Mouse (Mus musculus): ENCODE data around the gene Tagln2.

Tagln2 gene

GRCm38 (mm10) chr1:172499765-172500441 lies at the start of gene Tagln2:
TSS of gene Tagln2 (plus strand) at chr1:172500047.
- no peak for DNase-seq (ENCODE audit: low read depth, low spot score)

GRCm38 (mm10) chr1:172450226-172450625 lies 49.6 kb upstream of the Tagln2 start:
- DNase-seq (ENCODE audit: low read depth, low spot score) = no peak

GRCm38 (mm10) chr1:172450848-172451470 lies 48.9 kb upstream of the Tagln2 start:
- no peak for DNase-seq (ENCODE audit: low read depth, low spot score)

GRCm38 (mm10) chr1:172452911-172453310 lies 46.9 kb upstream of the Tagln2 start:
- no peak for DNase-seq (ENCODE audit: low read depth, low spot score)

- no peak for DNase-seq (ENCODE audit: low read depth, low spot score)
Measured at GRCm38 (mm10) chr1:172453810-172454209, 46.0 kb upstream of the Tagln2 start.

- DNase-seq (ENCODE audit: low read depth, low spot score) = no peak
Measured at GRCm38 (mm10) chr1:172455416-172455815, 44.4 kb upstream of the Tagln2 start.

- DNase-seq (ENCODE audit: low read depth, low spot score) = no peak
Measured at GRCm38 (mm10) chr1:172456001-172456677, 43.7 kb upstream of the Tagln2 start.

- DNase-seq (ENCODE audit: low read depth, low spot score) = no peak
Measured at GRCm38 (mm10) chr1:172457196-172457595, 42.7 kb upstream of the Tagln2 start.

GRCm38 (mm10) chr1:172458041-172458440 lies 41.8 kb upstream of the Tagln2 start:
- DNase-seq (ENCODE audit: low read depth, low spot score) = no peak

- DNase-seq (ENCODE audit: low read depth, low spot score) = no peak
Measured at GRCm38 (mm10) chr1:172461602-172462001, 38.2 kb upstream of the Tagln2 start.

GRCm38 (mm10) chr1:172462534-172462933 lies 37.3 kb upstream of the Tagln2 start:
- no peak for DNase-seq (ENCODE audit: low read depth, low spot score)

GRCm38 (mm10) chr1:172463387-172464333 lies 36.2 kb upstream of the Tagln2 start:
- DNase-seq (ENCODE audit: low read depth, low spot score) = no peak

GRCm38 (mm10) chr1:172468301-172468877 lies 31.5 kb upstream of the Tagln2 start:
- DNase-seq (ENCODE audit: low read depth, low spot score) = no peak

- no peak for DNase-seq (ENCODE audit: low read depth, low spot score)
Measured at GRCm38 (mm10) chr1:172469373-172469772, 30.5 kb upstream of the Tagln2 start.

GRCm38 (mm10) chr1:172469810-172470448 lies 29.9 kb upstream of the Tagln2 start:
- no peak for DNase-seq (ENCODE audit: low read depth, low spot score)

GRCm38 (mm10) chr1:172472909-172473308 lies 26.9 kb upstream of the Tagln2 start:
- DNase-seq (ENCODE audit: low read depth, low spot score) = no peak

- no peak for DNase-seq (ENCODE audit: low read depth, low spot score)
Measured at GRCm38 (mm10) chr1:172474196-172474595, 25.7 kb upstream of the Tagln2 start.

GRCm38 (mm10) chr1:172475054-172475741 lies 24.6 kb upstream of the Tagln2 start, which contains the start of gene Slamf9:
TSS of gene Slamf9 (plus strand) at chr1:172475358.
- DNase-seq (ENCODE audit: low read depth, low spot score) = no peak

- no peak for DNase-seq (ENCODE audit: low read depth, low spot score)
Measured at GRCm38 (mm10) chr1:172478020-172478419, 21.8 kb upstream of the Tagln2 start.

- no peak for DNase-seq (ENCODE audit: low read depth, low spot score)
Measured at GRCm38 (mm10) chr1:172480376-172480775, 19.5 kb upstream of the Tagln2 start.
